Mouse (Mus musculus) E14TG2a.4 (cell line): ENCODE measurements around the gene Gm21954.

Experiments
- H3K27me3 ChIP-seq: 2 replicates; pipeline ENCODE4 v1.6.1; 2014; ENCODE audit warnings: low read length, control low read depth; ENCODE audit not compliant: insufficient read depth
- H3K36me3 ChIP-seq: 2 replicates; pipeline ENCODE4 v1.6.1; 2014; ENCODE audit warnings: low read length, control low read depth; ENCODE audit not compliant: insufficient read depth
- H3K4me1 ChIP-seq: replicated peaks from 2 replicates; pipeline ENCODE4 v1.6.1; 2014; ENCODE audit warnings: low read depth, low read length, control low read depth
- H3K4me3 ChIP-seq: replicated peaks from 2 replicates; pipeline ENCODE4 v1.5.1; 2014; ENCODE audit warnings: mild to moderate bottlenecking, low read length
- H3K9me3 ChIP-seq: 2 replicates; pipeline ENCODE4 v1.6.1; 2014; ENCODE audit warnings: low read length, control low read depth
- CTCF ChIP-seq: conservative IDR thresholded peaks from 2 replicates; pipeline ENCODE4 v1.5.1; 2014; ENCODE audit warnings: low read length
- NANOG ChIP-seq: IDR thresholded peaks from 2 replicates; pipeline ENCODE4 v1.6.1; 2014; ENCODE audit warnings: borderline replicate concordance, low read length, mixed read lengths
- POU5F1 ChIP-seq: IDR thresholded peaks from 2 replicates; pipeline ENCODE4 v1.6.1; 2014; ENCODE audit warnings: low read length, borderline replicate concordance

Gene Gm21954

GRCm38 (mm10) chr3:55461092-55461491 lies 10.9 kb downstream of the Gm21954 start:
- TF ChIP-seq POU5F1 (no peak), NANOG (no peak), CTCF (no peak)
- H3K9me3 ChIP-seq: no peaks in the 10 kb centered on the region; the same call in 1 of the 2 replicates
- H3K36me3 ChIP-seq: no peaks in the 10 kb centered on the region
- no peaks in the 10 kb centered on the region for H3K27me3 ChIP-seq
- H3K4me1 ChIP-seq: peaks cover 4% of the 10 kb centered on the region; the same call in 1 of the 2 replicates
- H3K4me3 ChIP-seq: no peak overlapping the region

- Histone ChIP-seq H3K4me3 (no peak overlapping the region), H3K36me3 (no peaks in the 10 kb centered on the region), H3K27me3 (peaks cover 3% of the 10 kb centered on the region; the same call in 1 of the 2 replicates), H3K4me1 (no peaks in the 10 kb centered on the region), H3K9me3 (no peaks in the 10 kb centered on the region)
- TF ChIP-seq CTCF (no peak), NANOG (no peak), POU5F1 (no peak)
Measured at GRCm38 (mm10) chr3:55452464-55452863, 19.5 kb downstream of the Gm21954 start.

- H3K9me3 ChIP-seq: no peaks in the 10 kb centered on the region
- H3K4me3 ChIP-seq: no peak overlapping the region
- no peaks in the 10 kb centered on the region for H3K36me3 ChIP-seq
- peaks cover 3% of the 10 kb centered on the region; the same call in 1 of the 2 replicates for H3K27me3 ChIP-seq
- H3K4me1 ChIP-seq: no peaks in the 10 kb centered on the region
- no peak for TF ChIP-seq POU5F1
- TF ChIP-seq NANOG: no peak
- no peak for TF ChIP-seq CTCF
Measured at GRCm38 (mm10) chr3:55451877-55452276, 20.1 kb downstream of the Gm21954 start.

DNA sequence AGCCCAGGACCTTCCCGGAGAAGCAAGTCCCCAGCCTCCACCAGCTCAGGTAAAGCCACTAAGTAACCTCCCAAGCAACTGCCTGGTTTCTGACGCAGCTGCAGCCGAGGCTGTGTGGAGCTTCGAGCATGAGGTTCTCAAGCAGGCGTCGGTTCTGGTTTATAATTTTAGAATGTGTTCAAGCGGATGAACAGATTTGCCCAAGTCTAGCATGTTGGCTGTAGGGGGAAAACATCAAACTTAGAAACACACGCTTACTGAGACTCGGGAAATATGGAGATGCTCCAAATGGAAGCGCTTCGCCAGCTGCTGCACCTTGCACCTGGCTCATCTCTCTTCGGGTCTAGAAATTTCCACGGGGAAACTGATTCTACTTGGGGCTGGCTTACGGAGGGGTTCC lies 21.0 kb downstream of the Gm21954 start:
- TF ChIP-seq POU5F1 (no peak), NANOG (no peak), CTCF (no peak)
- Histone ChIP-seq H3K27me3 (peaks cover 3% of the 10 kb centered on the region; the same call in 1 of the 2 replicates), H3K9me3 (no peaks in the 10 kb centered on the region), H3K36me3 (no peaks in the 10 kb centered on the region), H3K4me1 (no peaks in the 10 kb centered on the region), H3K4me3 (no peak overlapping the region)

GRCm38 (mm10) chr3:55449148-55449547 lies 22.9 kb downstream of the Gm21954 start:
- Histone ChIP-seq H3K27me3 (peaks cover 3% of the 10 kb centered on the region; the same call in 1 of the 2 replicates), H3K9me3 (no peaks in the 10 kb centered on the region), H3K4me3 (no peak overlapping the region), H3K4me1 (no peaks in the 10 kb centered on the region), H3K36me3 (no peaks in the 10 kb centered on the region)
- TF ChIP-seq CTCF (peak; percentile 36; the same call in 1 of the 2 replicates), POU5F1 (no peak)

DNA sequence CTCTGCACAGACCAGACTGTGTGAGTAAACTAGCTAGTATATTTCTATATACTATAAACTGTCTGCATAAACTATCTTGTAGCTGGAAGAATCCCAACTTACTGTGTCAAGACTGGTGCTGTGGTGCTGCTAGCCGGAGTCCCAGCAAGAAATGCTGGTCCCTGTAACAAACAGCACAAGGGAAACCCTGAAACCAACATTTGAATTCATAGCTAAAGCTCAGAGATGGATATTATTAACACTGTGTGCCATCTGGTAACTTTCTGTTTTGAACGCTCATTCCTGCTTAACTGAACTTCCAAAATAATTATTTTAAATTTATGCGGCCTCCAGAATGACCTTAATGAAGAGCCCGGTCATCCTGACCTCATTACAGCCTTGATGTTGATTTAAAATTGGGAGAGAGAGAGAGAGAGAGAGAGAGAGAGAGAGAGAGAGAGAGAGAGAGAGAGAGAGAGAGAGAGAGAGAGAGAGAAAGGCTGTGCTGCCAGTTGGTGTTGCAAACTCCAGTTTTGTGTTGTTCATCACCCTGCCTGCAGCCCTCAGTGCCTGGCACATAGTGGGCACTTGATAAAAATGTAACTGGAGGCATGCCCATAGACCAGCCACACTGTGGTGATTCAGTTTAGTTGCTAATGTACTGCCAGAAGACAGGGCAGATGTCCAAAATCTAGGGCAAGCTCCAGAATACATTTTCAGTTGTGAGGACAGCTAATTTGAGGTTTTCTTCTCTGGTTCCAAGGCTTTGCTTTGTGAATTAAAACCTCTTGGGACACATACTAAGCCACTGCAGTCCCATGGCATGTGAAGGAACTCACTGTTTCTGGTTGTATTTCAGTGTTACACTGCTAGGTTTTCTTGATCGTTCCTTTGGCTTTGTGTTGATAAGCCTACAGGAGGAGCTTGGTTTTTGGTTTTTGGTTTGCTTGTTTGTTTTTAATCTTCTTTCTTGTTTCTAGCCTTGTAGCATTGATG lies 24.2 kb downstream of the Gm21954 start:
- no peaks in the 10 kb centered on the region for H3K9me3 ChIP-seq
- H3K27me3 ChIP-seq: peaks cover 3% of the 10 kb centered on the region; the same call in 1 of the 2 replicates
- H3K4me3 ChIP-seq: no peak overlapping the region
- H3K4me1 ChIP-seq: no peaks in the 10 kb centered on the region
- no peaks in the 10 kb centered on the region for H3K36me3 ChIP-seq
- TF ChIP-seq CTCF (no peak), POU5F1 (no peak), NANOG (no peak)

- no peaks in the 10 kb centered on the region for H3K36me3 ChIP-seq
- TF ChIP-seq NANOG (no peak), POU5F1 (no peak), CTCF (no peak)
- peaks cover 3% of the 10 kb centered on the region; the same call in 1 of the 2 replicates for H3K27me3 ChIP-seq
- H3K9me3 ChIP-seq: no peaks in the 10 kb centered on the region
- H3K4me3 ChIP-seq: no peak overlapping the region
- H3K4me1 ChIP-seq: no peaks in the 10 kb centered on the region
Measured at GRCm38 (mm10) chr3:55446681-55447080, 25.3 kb downstream of the Gm21954 start.

- no peak for TF ChIP-seq POU5F1
- no peak for TF ChIP-seq CTCF
- TF ChIP-seq NANOG: no peak
- Histone ChIP-seq H3K36me3 (no peaks in the 10 kb centered on the region), H3K4me1 (no peaks in the 10 kb centered on the region), H3K4me3 (no peak overlapping the region), H3K9me3 (no peaks in the 10 kb centered on the region), H3K27me3 (0 out of 2 replicates have a peak, but pooled peaks cover 5% of the 10 kb centered on the region)
Measured at GRCm38 (mm10) chr3:55443725-55444124, 28.3 kb downstream of the Gm21954 start.

DNA sequence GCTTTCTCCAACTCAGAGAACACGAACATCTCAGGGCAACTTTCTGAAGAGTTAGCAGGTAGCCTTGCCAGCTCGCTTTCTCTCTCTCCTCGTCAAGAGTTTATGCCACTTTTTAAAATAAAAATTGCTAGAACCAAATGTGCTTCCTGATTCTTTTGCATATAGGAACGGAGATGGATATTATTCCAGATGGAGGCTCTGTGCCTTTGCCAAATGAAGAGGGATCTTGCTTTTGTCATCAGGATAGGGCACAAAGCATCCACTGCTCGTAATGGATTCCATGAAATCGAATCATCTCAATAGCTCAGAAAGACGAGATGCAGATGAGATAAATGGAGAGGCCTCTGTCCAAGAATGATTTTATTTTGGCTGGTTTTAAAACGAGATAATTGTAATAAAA lies 28.7 kb downstream of the Gm21954 start:
- Histone ChIP-seq H3K4me1 (no peaks in the 10 kb centered on the region), H3K36me3 (no peaks in the 10 kb centered on the region), H3K4me3 (no peak overlapping the region), H3K9me3 (no peaks in the 10 kb centered on the region), H3K27me3 (0 out of 2 replicates have a peak, but pooled peaks cover 5% of the 10 kb centered on the region)
- TF ChIP-seq CTCF: no peak
